Mouse (Mus musculus) stomach, postnatal 0 days (tissue): Measurements from ENCODE around the gene Rhox10. TPM values are rescaled to one million over a fixed set of nuclear protein-coding genes. Genes with fewer than 3 reads are reported as not detected.
"Not testable (repeated sequence)": the region's sequence is repeated elsewhere in the genome, so short reads cannot be mapped to it uniquely, and the experiment has no call there.

Source experiments
- ATAC-seq: fragments of 200-750 bp; cut with Nextera tagmentation; 2 replicates; pipeline ENCODE4 v1.8.0; 2017; ENCODE audit not compliant: low FRiP score, low TSS enrichment
- DNase-seq: peaks from one replicate; pipeline ENCODE4 v3.0.0-alpha.2; 2016; ENCODE audit warnings: low spot score
- H3K27ac ChIP-seq: fragments of 300-500 bp; sonication (generic); replicated peaks from 2 replicates; pipeline ENCODE4 v1.5.1; 2014; ENCODE audit warnings: mild to moderate bottlenecking, control low read depth
- H3K27me3 ChIP-seq: fragments of 300-500 bp; sonication (generic); 2 replicates; pipeline ENCODE4 v1.6.1; 2014; ENCODE audit warnings: low read length; ENCODE audit not compliant: control insufficient read depth, insufficient read depth
- H3K36me3 ChIP-seq: fragments of 300-500 bp; sonication (generic); 2 replicates; pipeline ENCODE4 v1.6.1; 2014; ENCODE audit warnings: low read length, mixed read lengths; ENCODE audit not compliant: control insufficient read depth, insufficient read depth
- H3K4me1 ChIP-seq: fragments of 300-500 bp; sonication (generic); replicated peaks from 2 replicates; pipeline ENCODE4 v1.6.1; 2014; ENCODE audit warnings: antibody characterized with exemption; ENCODE audit not compliant: control insufficient read depth, insufficient read depth
- H3K4me2 ChIP-seq: fragments of 300-500 bp; sonication (generic); replicated peaks from 2 replicates; pipeline ENCODE4 v1.6.1; 2014; ENCODE audit warnings: low read depth, mild to moderate bottlenecking, control low read depth, moderate library complexity
- H3K4me3 ChIP-seq: fragments of 300-500 bp; sonication (generic); 2 replicates; pipeline ENCODE4 v1.5.1; 2014; ENCODE audit warnings: low read depth, low read length, control low read depth
- H3K9ac ChIP-seq: fragments of 300-500 bp; sonication (generic); 2 replicates; pipeline ENCODE4 v1.6.1; 2014; ENCODE audit warnings: mild to moderate bottlenecking, low read length, control low read depth, mixed read lengths
- H3K9me3 ChIP-seq: fragments of 300-500 bp; sonication (generic); 2 replicates; pipeline ENCODE4 v1.6.1; 2016; ENCODE audit warnings: low read length; ENCODE audit not compliant: control insufficient read depth
- CTCF ChIP-seq: IDR thresholded peaks from 2 replicates; pipeline ENCODE4 v1.5.1; 2016; ENCODE audit warnings: antibody characterized with exemption, low read depth, mild to moderate bottlenecking, moderate library complexity
- EP300 ChIP-seq: optimal IDR thresholded peaks from 2 replicates; pipeline ENCODE3; 2016; ENCODE audit warnings: antibody characterized with exemption
- WGBS: fragments of 180-500 bp; shearing (Covaris S2); extraction: QIAGEN DNeasy Blood & Tissue Kit; methylation state at CpG from one replicate; pipeline ENCODE4 v1.1.7; 2014; 5-methylcytosine and 5-hydroxymethylcytosine counted together
- polyA plus RNA-seq: library from polyadenylated mRNA; unstranded; fragments of >200 nt; fragmentation: Nextera tagmentation; extraction: Ambion mirVana; gene quantifications from 2 replicates; pipeline ENCODE4 v1.2.1, GENCODE M21; 2015

Gene Rhox10
- polyA plus RNA-seq, result 0.18 TPM in 1 of 2 replicates, not detected in the other

DNA sequence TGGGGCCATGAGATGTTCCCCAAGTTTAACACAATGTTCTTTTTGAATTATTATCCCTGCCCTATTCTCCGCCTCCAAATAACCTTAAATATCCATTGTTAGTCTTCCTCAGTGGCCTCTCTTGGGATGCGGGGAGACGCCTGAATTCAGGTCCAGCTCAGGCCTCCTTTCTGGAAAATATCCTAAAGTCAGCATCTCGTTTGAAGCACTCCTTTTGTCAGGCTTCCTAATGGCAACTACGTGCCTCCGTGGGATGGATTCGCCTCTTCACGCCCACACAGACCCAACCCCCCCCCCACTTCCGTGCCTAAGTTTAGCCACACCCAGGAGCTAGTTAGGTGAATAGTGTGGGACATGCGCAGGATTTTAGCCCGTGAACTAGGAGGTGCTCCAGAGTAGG, at the start of gene Rhox10:
TSS of gene Rhox10 (plus strand) at position 301 of the 400 bp plus-strand sequence.
- no peak for ATAC-seq

DNA sequence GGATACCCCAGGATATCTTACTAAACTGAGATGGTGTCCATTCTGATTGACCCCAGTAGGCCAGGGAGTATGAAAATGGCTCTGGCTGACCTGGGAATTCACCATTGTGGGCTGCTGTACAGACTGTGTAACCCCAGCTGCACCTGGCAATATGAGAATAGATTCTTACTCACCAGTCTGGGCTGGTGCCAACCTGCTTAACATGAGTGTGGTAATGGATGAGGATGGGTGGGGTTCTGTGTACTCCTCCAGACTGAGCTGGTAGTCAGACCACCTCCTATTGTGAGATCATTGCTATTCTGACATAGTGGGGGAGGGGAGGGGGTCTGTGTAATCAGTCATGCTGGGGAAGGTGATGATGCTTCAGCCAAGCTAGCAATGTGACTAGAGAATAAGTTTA, 47.7 kb upstream of the Rhox10 start, which contains the start of gene Btg1-ps1:
TSS of gene Btg1-ps1 (minus strand) at position 219 of the 400 bp plus-strand sequence.
- H3K9ac ChIP-seq, H3K4me2 ChIP-seq, H3K4me1 ChIP-seq, H3K27ac ChIP-seq, H3K4me3 ChIP-seq, H3K27me3 ChIP-seq, H3K36me3 ChIP-seq, H3K9me3 ChIP-seq: not testable (repeated sequence)
- DNase-seq (peak; percentile 15), ATAC-seq (peak; percentile 47; the same call in 1 of the 2 replicates)

More for the DNA sequence above, at the start of gene Rhox10:
- Histone ChIP-seq H3K4me3 (no peak within 1 kb of the TSS), H3K9ac (no peak within 1 kb of the TSS), H3K4me1 (no peaks in the 10 kb centered on the region), H3K36me3 (no peaks in the 10 kb centered on the region), H3K27me3 (no peaks in the 10 kb centered on the region), H3K4me2 (no peak within 1 kb of the TSS), H3K27ac (no peak within 1 kb of the TSS), H3K9me3 (no peaks in the 10 kb centered on the region)
- no peak for DNase-seq
- TF ChIP-seq CTCF (no peak), EP300 (no peak)
- WGBS, result 82% methylated on average over 11 of the region's 11 CpGs

DNA sequence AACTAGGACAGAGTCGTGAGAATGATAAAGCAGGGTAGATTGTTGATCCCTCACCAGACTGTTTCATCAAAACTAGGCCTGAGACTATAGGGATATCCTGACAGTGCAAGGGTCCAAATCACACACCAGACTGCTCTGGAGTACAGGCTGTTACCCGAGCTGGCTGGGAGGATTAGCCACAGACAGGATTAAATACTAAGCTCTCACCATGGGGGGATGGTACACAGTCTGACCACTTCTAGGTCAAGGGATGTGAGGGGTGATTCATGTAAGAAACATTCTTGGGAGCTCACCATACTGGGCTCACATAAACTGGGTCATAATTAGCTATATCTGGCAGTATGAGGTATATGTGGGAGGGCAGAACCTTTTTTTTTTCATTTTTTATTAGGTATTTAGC, 32.4 kb upstream of the Rhox10 start:
- TF ChIP-seq CTCF, result no peak
- TF ChIP-seq EP300, result no peak
- 58% methylated on average over 2 of the region's 2 CpGs for WGBS
- Histone ChIP-seq H3K36me3 (no peaks in the 10 kb centered on the region), H3K9me3 (no peaks in the 10 kb centered on the region), H3K4me3 (no peak overlapping the region), H3K27ac (no peak overlapping the region), H3K27me3 (no peaks in the 10 kb centered on the region), H3K9ac (no peak overlapping the region), H3K4me1 (no peaks in the 10 kb centered on the region), H3K4me2 (no peak overlapping the region)
- DNase-seq (no peak), ATAC-seq (no peak)

GRCm38 (mm10) chrX:38039666-38040065, 26.6 kb upstream of the Rhox10 start:
- no peak for ATAC-seq
- Histone ChIP-seq H3K9me3 (no peaks in the 10 kb centered on the region), H3K27ac (no peak overlapping the region), H3K27me3 (no peaks in the 10 kb centered on the region), H3K4me3 (no peak overlapping the region), H3K4me1 (no peaks in the 10 kb centered on the region), H3K4me2 (no peak overlapping the region), H3K9ac (no peak overlapping the region), H3K36me3 (no peaks in the 10 kb centered on the region)
- DNase-seq, result no peak
- TF ChIP-seq CTCF (no peak), EP300 (no peak)
- 95% methylated on average over 5 of the region's 5 CpGs for WGBS

GRCm38 (mm10) chrX:38043014-38043413, 23.3 kb upstream of the Rhox10 start, which contains the start of gene Btg1-ps2:
Btg1-ps2 (minus strand) TSS chrX:38043114.
- H3K27me3 ChIP-seq, H3K4me2 ChIP-seq, ATAC-seq, DNase-seq, H3K27ac ChIP-seq, H3K4me3 ChIP-seq, H3K36me3 ChIP-seq, H3K4me1 ChIP-seq, H3K9ac ChIP-seq, H3K9me3 ChIP-seq: not testable (repeated sequence)

DNA sequence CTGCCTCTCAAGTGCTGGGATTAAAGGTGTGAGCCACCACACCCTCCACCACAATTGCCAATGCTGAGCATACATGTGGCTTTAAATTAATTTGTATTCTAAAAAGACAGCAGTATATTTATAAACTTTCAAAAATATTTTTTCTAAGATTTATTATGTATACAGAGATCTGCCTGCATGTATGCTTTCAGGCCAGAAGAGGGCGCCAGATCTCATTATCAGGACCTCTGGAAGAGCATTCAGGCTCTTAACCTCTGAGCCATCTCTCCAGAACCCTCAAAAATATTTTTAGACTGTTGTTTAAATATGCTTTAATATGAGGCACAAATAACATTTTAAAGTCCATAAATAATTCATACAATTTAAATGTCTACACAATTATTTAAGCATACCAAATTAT, 4.7 kb upstream of the Rhox10 start:
- no peaks in the 10 kb centered on the region for H3K36me3 ChIP-seq
- no peak overlapping the region for H3K27ac ChIP-seq
- no peak overlapping the region for H3K4me2 ChIP-seq
- WGBS, result 0% methylated on average over 1 of the region's 1 CpGs
- TF ChIP-seq EP300 (no peak), CTCF (peak; percentile 61)
- no peak overlapping the region for H3K4me3 ChIP-seq
- DNase-seq (no peak), ATAC-seq (no peak)
- no peaks in the 10 kb centered on the region for H3K9me3 ChIP-seq
- no peaks in the 10 kb centered on the region for H3K27me3 ChIP-seq
- no peak overlapping the region for H3K9ac ChIP-seq
- H3K4me1 ChIP-seq, result no peaks in the 10 kb centered on the region
